Mouse (Mus musculus) heart, postnatal 0 days (tissue): ENCODE data around the gene Farp1. TPM values are rescaled to one million over a fixed set of nuclear protein-coding genes. Genes with fewer than 3 reads are reported as not detected.
A peak's percentile ranks its signal among the peaks of the same experiment; 100 is the strongest.

Experiments used
- ATAC-seq: fragments of 200-750 bp; cut with Nextera tagmentation; 2 replicates; pipeline ENCODE4 v1.8.0; 2017; ENCODE audit warnings: low read depth, moderate number of reproducible peaks, moderate library complexity; ENCODE audit not compliant: insufficient read depth
- DNase-seq: peaks from one replicate; pipeline ENCODE4 v3.0.0-alpha.2; 2016; ENCODE audit warnings: low spot score
- H3K27ac ChIP-seq: fragments of 300-500 bp; sonication (generic); 2 replicates; pipeline ENCODE4 v1.5.1; 2014; ENCODE audit warnings: low read depth, mild to moderate bottlenecking
- H3K27me3 ChIP-seq: fragments of 300-500 bp; sonication (generic); 2 replicates; pipeline ENCODE4 v1.6.1; 2014; ENCODE audit warnings: low read length, mixed read lengths; ENCODE audit not compliant: control insufficient read depth, insufficient read depth
- H3K36me3 ChIP-seq: fragments of 300-500 bp; sonication (generic); replicated peaks from 2 replicates; pipeline ENCODE4 v1.6.1; 2014; ENCODE audit warnings: low read length, mixed read lengths; ENCODE audit not compliant: control insufficient read depth, insufficient read depth
- H3K4me1 ChIP-seq: fragments of 300-500 bp; sonication (generic); 2 replicates; pipeline ENCODE4 v1.6.1; 2014; ENCODE audit warnings: antibody characterized with exemption; ENCODE audit not compliant: control insufficient read depth, insufficient read depth
- H3K4me2 ChIP-seq: fragments of 300-500 bp; sonication (generic); 2 replicates; pipeline ENCODE4 v1.6.1; 2014; ENCODE audit warnings: low read depth, mild to moderate bottlenecking, low read length, moderate library complexity
- H3K4me3 ChIP-seq: fragments of 300-500 bp; sonication (generic); 2 replicates; pipeline ENCODE4 v1.5.1; 2014; ENCODE audit warnings: low read depth, low read length
- H3K9ac ChIP-seq: fragments of 300-500 bp; sonication (generic); replicated peaks from 2 replicates; pipeline ENCODE4 v1.6.1; 2014; ENCODE audit warnings: low read depth, low read length, mixed read lengths
- H3K9me3 ChIP-seq: fragments of 300-500 bp; sonication (generic); replicated peaks from 2 replicates; pipeline ENCODE4 v1.6.1; 2016; ENCODE audit warnings: low read length; ENCODE audit not compliant: control insufficient read depth
- CTCF ChIP-seq: IDR thresholded peaks from 2 replicates; pipeline ENCODE4 v1.5.1; 2016; ENCODE audit warnings: antibody characterized with exemption, control low read depth, low read depth
- EP300 ChIP-seq: IDR thresholded peaks from 2 replicates; pipeline ENCODE4 v1.6.1; 2016; ENCODE audit warnings: antibody characterized with exemption, low read depth
- WGBS: fragments of 180-500 bp; shearing (Covaris S2); extraction: QIAGEN DNeasy Blood & Tissue Kit; methylation state at CpG from one replicate; pipeline ENCODE4 v1.1.7; 2014; 5-methylcytosine and 5-hydroxymethylcytosine counted together
- polyA plus RNA-seq: library from polyadenylated mRNA; unstranded; fragments of >200 nt; fragmentation: Nextera tagmentation; extraction: Ambion mirVana; gene quantifications from 2 replicates; pipeline ENCODE4 v1.2.1, GENCODE M21; 2015
- total RNA-seq: library from RNA; depleted of rRNA; stranded (reverse); fragments of >200 nt; gene quantifications from 2 replicates; pipeline ENCODE4 v1.2.3, GENCODE M21; 2014; ENCODE audit warnings: low replicate concordance

Gene Farp1
- total and polyA plus RNA-seq, 2 experiments from 2014 or later, result 5.4 to 14.9 TPM

DNA sequence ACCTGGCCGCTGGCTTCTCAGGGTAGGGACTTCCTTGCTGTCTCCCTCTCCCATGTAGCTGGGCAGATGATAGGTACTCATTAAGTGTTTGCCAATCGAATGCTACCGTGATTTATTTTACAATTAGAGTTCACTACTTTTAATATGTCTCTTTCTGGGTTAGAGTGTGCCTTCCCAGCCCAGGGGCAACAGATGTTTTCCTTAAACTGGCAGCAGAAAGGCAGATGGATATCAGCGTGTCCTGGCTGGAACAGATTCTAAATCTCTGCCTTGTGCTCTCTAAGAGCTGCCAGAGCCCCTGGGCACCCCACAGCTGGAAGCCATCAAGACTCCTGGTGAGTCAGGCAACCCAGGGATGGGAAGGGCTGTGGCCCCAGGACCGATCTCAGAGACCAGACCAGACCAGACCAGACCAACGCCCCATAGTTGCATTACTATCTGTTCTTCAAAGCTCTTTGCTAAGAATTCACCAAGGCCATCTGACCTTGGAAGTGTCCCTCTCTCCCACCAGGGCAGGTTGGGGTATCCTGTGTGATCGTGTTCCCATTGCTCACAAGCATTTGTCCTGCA, 69.8 kb downstream of the Farp1 start:
- H3K27ac ChIP-seq, result no peak overlapping the region
- no peak for DNase-seq
- 65% methylated on average over 7 of the region's 7 CpGs for WGBS
- H3K4me3 ChIP-seq, result no peak overlapping the region
- no peak overlapping the region for H3K4me2 ChIP-seq
- TF ChIP-seq CTCF, result no peak
- no peak for TF ChIP-seq EP300
- no peaks in the 10 kb centered on the region for H3K27me3 ChIP-seq
- H3K9ac ChIP-seq, result no peak overlapping the region
- ATAC-seq, result no peak
- H3K9me3 ChIP-seq, result no peaks in the 10 kb centered on the region
- peaks cover 15% of the 10 kb centered on the region; the same call in 1 of the 2 replicates for H3K36me3 ChIP-seq
- peaks cover 32% of the 10 kb centered on the region for H3K4me1 ChIP-seq

DNA sequence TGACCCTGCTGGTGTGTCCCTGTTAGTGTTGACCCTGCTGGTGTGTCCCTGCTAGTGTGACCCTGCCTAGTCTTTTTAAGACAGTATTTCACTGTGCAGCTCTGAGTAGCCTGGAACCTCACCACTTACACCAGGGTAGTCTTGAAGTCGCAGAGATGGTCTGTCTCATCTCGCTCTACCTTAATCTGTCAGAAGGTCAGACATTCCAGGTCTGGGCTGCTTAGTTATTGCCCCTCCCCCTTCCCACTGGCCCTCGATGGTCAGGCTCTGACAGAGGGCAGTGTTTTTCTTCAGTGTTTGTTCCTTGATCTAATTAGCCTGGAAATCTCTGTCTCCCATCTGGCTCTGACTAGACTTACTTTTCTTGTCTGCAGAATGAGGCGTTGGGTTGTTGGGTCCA, 71.9 kb downstream of the Farp1 start:
- H3K4me3 ChIP-seq, result no peak overlapping the region
- no peak for TF ChIP-seq CTCF
- no peak for TF ChIP-seq EP300
- no peak overlapping the region for H3K27ac ChIP-seq
- H3K27me3 ChIP-seq, result no peaks in the 10 kb centered on the region
- H3K4me2 ChIP-seq, result no peak overlapping the region
- DNase-seq, result no peak
- no peaks in the 10 kb centered on the region for H3K9me3 ChIP-seq
- H3K9ac ChIP-seq, result no peak overlapping the region
- peaks cover 15% of the 10 kb centered on the region; the same call in 1 of the 2 replicates for H3K36me3 ChIP-seq
- 58% methylated on average over 4 of the region's 4 CpGs for WGBS
- no peak for ATAC-seq
- peaks cover 20% of the 10 kb centered on the region for H3K4me1 ChIP-seq

DNA sequence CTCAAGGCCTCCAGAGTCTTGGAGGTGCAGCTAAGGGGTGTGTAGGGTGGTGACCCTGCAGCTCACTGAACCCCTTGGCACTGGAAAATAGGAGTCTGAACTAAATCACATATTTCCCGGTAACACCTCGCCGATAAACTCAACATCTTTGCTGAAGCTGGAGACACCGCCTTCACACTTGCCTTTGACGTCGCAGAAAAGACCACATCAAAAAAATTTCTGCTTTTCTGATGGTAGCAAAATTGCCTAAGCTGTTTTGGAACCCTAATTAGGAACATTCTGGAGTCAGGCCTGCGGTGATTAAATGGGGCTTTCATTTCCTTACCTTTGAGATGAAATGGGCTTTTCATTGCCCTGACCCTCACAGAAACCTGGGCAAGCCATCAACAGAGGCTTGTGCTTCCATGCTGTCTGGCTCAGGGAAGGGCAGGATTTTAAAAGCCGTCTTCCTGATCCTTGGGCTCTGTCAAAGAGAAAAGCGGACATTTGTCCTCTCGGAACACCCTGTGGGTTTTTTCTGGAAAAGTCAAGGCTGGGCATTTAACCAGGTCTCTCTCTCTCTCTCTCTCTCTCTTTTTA, 72.8 kb downstream of the Farp1 start:
- no peak for DNase-seq
- peaks cover 18% of the 10 kb centered on the region for H3K4me1 ChIP-seq
- no peak overlapping the region for H3K4me3 ChIP-seq
- H3K9me3 ChIP-seq, result no peaks in the 10 kb centered on the region
- H3K4me2 ChIP-seq, result no peak overlapping the region
- 82% methylated on average over 10 of the region's 10 CpGs for WGBS
- H3K9ac ChIP-seq, result no peak overlapping the region
- H3K27me3 ChIP-seq, result no peaks in the 10 kb centered on the region
- TF ChIP-seq CTCF, result no peak
- no peak for TF ChIP-seq EP300
- no peak for ATAC-seq
- 0 out of 2 replicates have a peak overlapping the region, but pooled peaks have one; percentile 41 for H3K27ac ChIP-seq
- peaks cover 10% of the 10 kb centered on the region; the same call in 1 of the 2 replicates for H3K36me3 ChIP-seq

DNA sequence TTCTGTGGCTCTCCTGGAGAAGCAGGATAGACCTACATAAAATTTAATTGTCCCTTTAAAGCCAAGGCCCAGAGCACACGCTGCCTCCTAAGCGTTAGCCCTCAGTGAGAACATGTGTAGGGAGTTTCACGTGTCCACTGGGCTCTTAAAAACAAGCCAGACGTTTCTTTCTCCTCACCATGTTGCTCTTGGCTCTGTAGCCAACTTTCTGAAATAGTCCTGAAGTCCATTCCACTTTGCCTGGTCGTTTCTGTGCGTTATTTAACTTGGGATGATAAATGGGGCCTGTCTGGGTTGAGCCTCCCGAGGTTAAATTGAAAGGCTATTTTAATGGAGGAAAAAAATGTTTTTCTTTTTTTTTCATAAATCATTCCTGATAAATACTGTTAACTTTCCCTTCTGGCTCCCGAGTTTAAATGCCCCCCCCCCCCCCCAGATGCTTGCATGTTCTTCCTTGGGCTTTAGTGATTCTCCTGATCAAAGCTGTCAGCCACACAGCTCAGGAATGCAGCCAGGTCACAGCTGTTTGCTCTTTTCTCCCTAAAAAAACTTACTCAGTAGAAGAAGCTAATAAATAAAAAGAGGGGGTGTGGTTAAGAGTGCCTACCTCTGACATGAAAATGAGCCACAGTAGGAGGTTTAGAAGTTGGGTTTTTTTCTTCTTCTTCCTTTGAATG, 73.6 kb downstream of the Farp1 start:
- Histone ChIP-seq H3K4me2 (no peak overlapping the region), H3K27ac (peak overlapping the region; percentile 50; the same call in 1 of the 2 replicates), H3K4me3 (no peak overlapping the region), H3K27me3 (no peaks in the 10 kb centered on the region), H3K9ac (no peak overlapping the region; the same call in 1 of the 2 replicates), H3K4me1 (peaks cover 18% of the 10 kb centered on the region), H3K9me3 (no peaks in the 10 kb centered on the region), H3K36me3 (0 out of 2 replicates have a peak, but pooled peaks cover 2% of the 10 kb centered on the region)
- 14% methylated on average over 8 of the region's 8 CpGs for WGBS
- peak; percentile 62 for DNase-seq
- TF ChIP-seq EP300, result no peak
- no peak for TF ChIP-seq CTCF
- ATAC-seq, result peak; percentile 56

DNA sequence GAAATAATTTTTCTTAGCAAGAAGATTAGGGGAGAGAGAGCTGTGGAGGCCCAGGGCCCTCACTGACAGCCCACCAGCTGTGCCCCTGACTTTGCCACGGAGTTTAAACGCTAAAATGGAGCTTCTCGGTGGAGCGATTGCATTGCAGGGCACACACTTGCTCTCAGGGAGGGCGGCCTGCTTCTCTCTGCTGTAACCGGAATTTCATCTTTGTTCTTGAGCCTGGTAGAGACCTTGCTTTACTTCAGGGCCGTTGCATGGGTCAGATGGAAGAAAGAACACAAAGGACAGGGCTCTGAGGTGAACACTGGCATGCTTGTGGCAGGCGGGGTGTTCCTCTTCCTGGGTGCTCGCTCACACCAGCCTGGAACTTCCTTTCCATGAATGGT, 74.1 kb downstream of the Farp1 start:
- 55% methylated on average over 9 of the region's 9 CpGs for WGBS
- H3K9ac ChIP-seq, result no peak overlapping the region; the same call in 1 of the 2 replicates
- ATAC-seq, result no peak

More for the DNA sequence above, 74.1 kb downstream of the Farp1 start:
- Histone ChIP-seq H3K27me3 (no peaks in the 10 kb centered on the region), H3K4me1 (peaks cover 18% of the 10 kb centered on the region), H3K4me3 (no peak overlapping the region), H3K4me2 (no peak overlapping the region), H3K9me3 (no peaks in the 10 kb centered on the region), H3K27ac (peak overlapping the region; percentile 50; the same call in 1 of the 2 replicates), H3K36me3 (no peaks in the 10 kb centered on the region)
- DNase-seq, result no peak
- TF ChIP-seq EP300, result no peak
- no peak for TF ChIP-seq CTCF
